Mouse (Mus musculus) adipocyte (in vitro differentiated cells): ENCODE results near the gene Olfr1309.
"Not testable (repeated sequence)": the region's sequence is repeated elsewhere in the genome, so short reads cannot be mapped to it uniquely, and the experiment has no call there.

Experiments used
- DNase-seq: peaks from one replicate; pipeline ENCODE4 v3.0.0-alpha.2; 2016; ENCODE audit warnings: low spot score

Gene Olfr1309

GRCm38 (mm10) chr2:111990181-111990580 is at the start of gene Olfr1309:
Gene Olfr1309 (minus strand): TSS chr2:111990281.
- DNase-seq: no peak

- DNase-seq: not testable (repeated sequence)
Measured at GRCm38 (mm10) chr2:112026971-112027370, 36.9 kb upstream of the Olfr1309 start.

- no peak for DNase-seq
Measured at GRCm38 (mm10) chr2:112024312-112024711, 34.2 kb upstream of the Olfr1309 start, which contains the start of gene Olfr1311. Gene Olfr1311 (minus strand): TSS chr2:112024412.

GRCm38 (mm10) chr2:112014900-112015299 is 24.8 kb upstream of the Olfr1309 start:
- no peak for DNase-seq

- no peak for DNase-seq
Measured at GRCm38 (mm10) chr2:112012608-112013007, 22.5 kb upstream of the Olfr1309 start, which contains the start of gene Olfr1310. Gene Olfr1310 (minus strand): TSS chr2:112012708.

- DNase-seq: no peak
Measured at GRCm38 (mm10) chr2:111964844-111965243, 25.2 kb downstream of the Olfr1309 start, which contains the start of gene Olfr1308. Gene Olfr1308 (minus strand): TSS chr2:111964944.

- DNase-seq: no peak
Measured at GRCm38 (mm10) chr2:111949340-111949739, 40.7 kb downstream of the Olfr1309 start, which contains the start of gene Olfr1307. Gene Olfr1307 (minus strand): TSS chr2:111949440.
